In genomic region chr4:36566544-36566943, GRCm38 (mm10) we compare ENCODE assay signal across 14 mouse cellular contexts.
"Had no signal": no experiment of that assay in that cellular context is flagged by ENCODE, and none has a peak within 500 bp of the region (broad histone marks: within the 10 kb centered on the region; RNA-seq: fewer than 3 reads in every experiment).

No protein-coding gene starts in this region.

- ATAC-seq: midbrain, embryonic 16.5 days had no signal

- DNase-seq: lung, adult 18-20 months; lung, embryonic 14.5 days; lung, postnatal 14 days; lung, postnatal 36 days; midbrain, embryonic 14.5 days; retina, postnatal 1 day; right cerebral cortex, adult 18-20 months; right cerebral cortex, postnatal 25 days; right cerebral cortex, postnatal 4 days; spleen, adult 18-20 months; thymus, adult 18-20 months; thymus, postnatal 14 days; thymus, postnatal 36 days had no signal
